Mouse (Mus musculus): ENCODE data around the gene Ran.

GRCm38 (mm10) chr5:129016370-129016769, 3.5 kb upstream of the Ran start:
- no peak for TF ChIP-seq CTCF (IDR thresholded peaks at IDR 0.05; ENCODE audit: insufficient read depth, low read depth, low read length)
- no peak for TF ChIP-seq POLR2A (IDR thresholded peaks at IDR 0.05; ENCODE audit: insufficient read depth, low read depth, low read length)

Data from olfactory bulb, adult 2 months (tissue).